Mouse (Mus musculus) erythroblast, embryonic 14.5 days (primary cell): ENCODE data around the gene Olfr1053.

Experiments
- GATA1 ChIP-seq: IDR thresholded peaks from 2 replicates; pipeline ENCODE4 v1.6.1; 2012; ENCODE audit warnings: low read length, inconsistent platforms, mixed read lengths
- TAL1 ChIP-seq: IDR thresholded peaks from 3 replicates; pipeline ENCODE4 v1.6.1; 2012; ENCODE audit warnings: low read length, inconsistent platforms, mixed read lengths

GRCm38 (mm10) chr2:86292155-86292554 is 22.9 kb downstream of the Olfr1053 start, which contains the start of gene Olfr1052:
- no peak for TF ChIP-seq GATA1
- no peak for TF ChIP-seq TAL1
